Mouse (Mus musculus) lung, postnatal 0 days (tissue): ENCODE measurements around the gene Stxbp3. TPM values are rescaled to one million over a fixed set of nuclear protein-coding genes. Genes with fewer than 3 reads are reported as not detected.

Experiments used
- ATAC-seq: fragments of 200-750 bp; cut with Nextera tagmentation; 2 replicates; pipeline ENCODE4 v1.8.0; 2017; ENCODE audit warnings: moderate library complexity
- DNase-seq: peaks from one replicate; pipeline ENCODE4 v3.0.0-alpha.2; 2016; ENCODE audit warnings: low spot score
- H3K27ac ChIP-seq: fragments of 300-500 bp; sonication (generic); 2 replicates; pipeline ENCODE4 v1.5.1; 2014; ENCODE audit warnings: antibody characterized with exemption, mild to moderate bottlenecking, low read length, mixed read lengths
- H3K27me3 ChIP-seq: fragments of 300-500 bp; sonication (generic); replicated peaks from 2 replicates; pipeline ENCODE4 v1.6.1; 2014; ENCODE audit warnings: low read length, mixed read lengths; ENCODE audit not compliant: insufficient read depth
- H3K36me3 ChIP-seq: fragments of 300-500 bp; sonication (generic); 2 replicates; pipeline ENCODE4 v1.6.1; 2014; ENCODE audit warnings: low read length, mixed read lengths; ENCODE audit not compliant: insufficient read depth
- H3K4me1 ChIP-seq: fragments of 300-500 bp; sonication (generic); 2 replicates; pipeline ENCODE4 v1.6.1; 2014; ENCODE audit warnings: antibody characterized with exemption, low read depth, low read length, mixed read lengths; ENCODE audit not compliant: insufficient read depth
- H3K4me2 ChIP-seq: fragments of 300-500 bp; sonication (generic); replicated peaks from 2 replicates; pipeline ENCODE4 v1.6.1; 2014; ENCODE audit warnings: low read depth, mild to moderate bottlenecking, low read length, moderate library complexity, mixed read lengths
- H3K4me3 ChIP-seq: fragments of 300-500 bp; sonication (generic); 2 replicates; pipeline ENCODE4 v1.5.1; 2014; ENCODE audit warnings: low read depth, low read length
- H3K9ac ChIP-seq: fragments of 300-500 bp; sonication (generic); replicated peaks from 2 replicates; pipeline ENCODE4 v1.6.1; 2014; ENCODE audit warnings: low read depth, mild to moderate bottlenecking
- H3K9me3 ChIP-seq: fragments of 300-500 bp; sonication (generic); 2 replicates; pipeline ENCODE4 v1.6.1; 2016; ENCODE audit warnings: low read length, mixed read lengths
- CTCF ChIP-seq: IDR thresholded peaks from 2 replicates; pipeline ENCODE4 v1.5.1; 2016; ENCODE audit warnings: antibody characterized with exemption, mild to moderate bottlenecking
- EP300 ChIP-seq: IDR thresholded peaks from 2 replicates; pipeline ENCODE4 v1.6.1; 2016; ENCODE audit warnings: antibody characterized with exemption, mild to moderate bottlenecking, control low read depth
- WGBS: fragments of 180-500 bp; shearing (Covaris S2); extraction: QIAGEN DNeasy Blood & Tissue Kit; methylation state at CpG from one replicate; pipeline ENCODE4 v1.1.7; 2014; 5-methylcytosine and 5-hydroxymethylcytosine counted together
- polyA plus RNA-seq: library from polyadenylated mRNA; unstranded; fragments of >200 nt; fragmentation: Nextera tagmentation; extraction: Ambion mirVana; gene quantifications from 2 replicates; pipeline ENCODE4 v1.2.1, GENCODE M21; 2015

Gene Stxbp3
- polyA plus RNA-seq, 1 experiment from 2014 or later, result 58.1 TPM

- no peak overlapping the region for H3K9ac ChIP-seq
- H3K4me2 ChIP-seq, result peak overlapping the region; percentile 35; the same call in 1 of the 2 replicates
- DNase-seq (peak; percentile 97), ATAC-seq (peak; percentile 82)
- H3K9me3 ChIP-seq, result no peaks in the 10 kb centered on the region
- peak overlapping the region; percentile 3; the same call in 1 of the 2 replicates for H3K4me3 ChIP-seq
- H3K27ac ChIP-seq, result peak overlapping the region; percentile 87
- peak; percentile 53 for TF ChIP-seq CTCF
- TF ChIP-seq EP300, result peak; percentile 96
- no peaks in the 10 kb centered on the region for H3K27me3 ChIP-seq
- peaks cover 10% of the 10 kb centered on the region; the same call in 1 of the 2 replicates for H3K4me1 ChIP-seq
- H3K36me3 ChIP-seq, result no peaks in the 10 kb centered on the region
- WGBS, result 24% methylated on average over 7 of the region's 7 CpGs
Measured at GRCm38 (mm10) chr3:108858231-108858770, 18.0 kb upstream of the Stxbp3 start.

GRCm38 (mm10) chr3:108857714-108858113, 17.4 kb upstream of the Stxbp3 start:
- Histone ChIP-seq H3K9me3 (no peaks in the 10 kb centered on the region), H3K4me2 (peak overlapping the region; percentile 35; the same call in 1 of the 2 replicates), H3K4me1 (peaks cover 10% of the 10 kb centered on the region; the same call in 1 of the 2 replicates), H3K9ac (no peak overlapping the region), H3K27me3 (no peaks in the 10 kb centered on the region), H3K4me3 (0 out of 2 replicates have a peak overlapping the region, but pooled peaks have one; percentile 3), H3K36me3 (no peaks in the 10 kb centered on the region), H3K27ac (peak overlapping the region; percentile 87)
- 44% methylated on average over 1 of the region's 1 CpGs for WGBS
- DNase-seq (no peak), ATAC-seq (no peak)
- no peak for TF ChIP-seq EP300
- no peak for TF ChIP-seq CTCF

- peaks cover 10% of the 10 kb centered on the region; the same call in 1 of the 2 replicates for H3K4me1 ChIP-seq
- TF ChIP-seq EP300 (no peak), CTCF (no peak)
- ATAC-seq (no peak), DNase-seq (no peak)
- H3K27ac ChIP-seq, result peak overlapping the region; percentile 65
- no peaks in the 10 kb centered on the region for H3K9me3 ChIP-seq
- no peak overlapping the region for H3K4me2 ChIP-seq
- H3K4me3 ChIP-seq, result no peak overlapping the region
- WGBS, result 41% methylated on average over 3 of the region's 3 CpGs
- no peaks in the 10 kb centered on the region for H3K36me3 ChIP-seq
- no peaks in the 10 kb centered on the region for H3K27me3 ChIP-seq
- H3K9ac ChIP-seq, result no peak overlapping the region
Measured at GRCm38 (mm10) chr3:108857124-108857470, 16.8 kb upstream of the Stxbp3 start.

- Histone ChIP-seq H3K27me3 (no peaks in the 10 kb centered on the region), H3K4me2 (no peak overlapping the region), H3K4me3 (no peak overlapping the region), H3K36me3 (no peaks in the 10 kb centered on the region), H3K9me3 (no peaks in the 10 kb centered on the region), H3K4me1 (peaks cover 10% of the 10 kb centered on the region; the same call in 1 of the 2 replicates), H3K9ac (no peak overlapping the region), H3K27ac (peak overlapping the region; percentile 65)
- 39% methylated on average over 8 of the region's 8 CpGs for WGBS
- DNase-seq (peak; percentile 67), ATAC-seq (no peak)
- TF ChIP-seq CTCF, result peak; percentile 70
- no peak for TF ChIP-seq EP300
Measured at GRCm38 (mm10) chr3:108856386-108857123, 16.2 kb upstream of the Stxbp3 start.

- Histone ChIP-seq H3K36me3 (no peaks in the 10 kb centered on the region), H3K9me3 (no peaks in the 10 kb centered on the region), H3K4me3 (no peak overlapping the region), H3K9ac (no peak overlapping the region), H3K4me1 (peaks cover 10% of the 10 kb centered on the region; the same call in 1 of the 2 replicates), H3K27me3 (no peaks in the 10 kb centered on the region), H3K4me2 (no peak overlapping the region), H3K27ac (peak overlapping the region; percentile 65)
- TF ChIP-seq EP300 (peak; percentile 80), CTCF (no peak)
- peak; percentile 95 for DNase-seq
- peak; percentile 63 for ATAC-seq
- WGBS, result 30% methylated on average over 10 of the region's 10 CpGs
Measured at GRCm38 (mm10) chr3:108855864-108856263, 15.5 kb upstream of the Stxbp3 start.

- TF ChIP-seq CTCF (no peak), EP300 (0 out of 2 replicates have a peak, but pooled peaks have one; percentile 26)
- 56% methylated on average over 12 of the region's 12 CpGs for WGBS
- peak; percentile 41 for ATAC-seq
- H3K4me1 ChIP-seq, result peaks cover 14% of the 10 kb centered on the region; the same call in 1 of the 2 replicates
- no peak overlapping the region for H3K4me3 ChIP-seq
- no peaks in the 10 kb centered on the region for H3K27me3 ChIP-seq
- no peaks in the 10 kb centered on the region for H3K36me3 ChIP-seq
- H3K9me3 ChIP-seq, result no peaks in the 10 kb centered on the region
- peak; percentile 84 for DNase-seq
- no peak overlapping the region for H3K9ac ChIP-seq
- H3K4me2 ChIP-seq, result no peak overlapping the region
- peak overlapping the region; percentile 65 for H3K27ac ChIP-seq
Measured at GRCm38 (mm10) chr3:108855371-108855770, 15.0 kb upstream of the Stxbp3 start.
